Mouse (Mus musculus): ENCODE measurements around the gene Olfr1451. TPM values are rescaled to one million over a fixed set of nuclear protein-coding genes. Genes with fewer than 3 reads are reported as not detected.
"Not testable (repeated sequence)": the region's sequence is repeated elsewhere in the genome, so short reads cannot be mapped to it uniquely, and the experiment has no call there.

Gene Olfr1451
- total RNA-seq (2014; rRNA removed) (not detected in 2 replicates), polyA plus RNA-seq (2015; fragmentation: Nextera tagmentation; extraction: Ambion mirVana) (not detected in 2 replicates)

DNA sequence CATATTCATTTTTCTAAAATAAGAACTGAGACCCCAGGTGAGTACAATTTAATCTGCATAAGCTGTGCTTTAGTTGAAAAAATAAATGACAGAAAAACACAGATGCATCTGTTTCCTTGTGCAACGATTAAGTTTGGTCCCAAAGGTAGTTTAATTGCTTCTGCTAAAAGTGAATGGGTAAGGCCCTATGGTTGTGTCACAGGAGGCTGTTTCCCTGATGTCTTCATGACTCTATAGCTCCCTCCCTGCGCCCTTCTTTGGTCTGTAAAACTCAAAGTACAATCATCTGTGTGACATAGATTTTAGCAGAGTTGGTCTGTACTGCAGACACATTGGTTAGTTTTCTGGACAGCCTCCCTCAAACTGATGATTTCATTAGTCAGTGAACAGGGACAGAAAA is at the start of gene Olfr1451:
Gene Olfr1451 (plus strand): TSS at position 301 of the 400 bp plus-strand sequence.
- Histone ChIP-seq H3K4me2 (ENCODE audit: low read depth, low read length) (no peak within 1 kb of the TSS), H3K36me3 (ENCODE audit: insufficient read depth, low read length) (no peaks in the 10 kb centered on the region), H3K27ac (no peak within 1 kb of the TSS), H3K27me3 (ENCODE audit: insufficient read depth, low read length) (no peaks in the 10 kb centered on the region), H3K4me3 (ENCODE audit: low read length) (no peak within 1 kb of the TSS), H3K9ac (replicated peaks; ENCODE audit: low read length) (no peak within 1 kb of the TSS), H3K9me3 (ENCODE audit: low read length) (no peaks in the 10 kb centered on the region), H3K4me1 (ENCODE audit: insufficient read depth, low read length) (no peaks in the 10 kb centered on the region)
- ATAC-seq: no peak
- TF ChIP-seq CTCF (IDR thresholded peaks at IDR 0.05; ENCODE audit: low read depth): no peak
- DNase-seq (ENCODE audit: low spot score): no peak
- 73% methylated on average over 2 of the region's 2 CpGs for WGBS

DNA sequence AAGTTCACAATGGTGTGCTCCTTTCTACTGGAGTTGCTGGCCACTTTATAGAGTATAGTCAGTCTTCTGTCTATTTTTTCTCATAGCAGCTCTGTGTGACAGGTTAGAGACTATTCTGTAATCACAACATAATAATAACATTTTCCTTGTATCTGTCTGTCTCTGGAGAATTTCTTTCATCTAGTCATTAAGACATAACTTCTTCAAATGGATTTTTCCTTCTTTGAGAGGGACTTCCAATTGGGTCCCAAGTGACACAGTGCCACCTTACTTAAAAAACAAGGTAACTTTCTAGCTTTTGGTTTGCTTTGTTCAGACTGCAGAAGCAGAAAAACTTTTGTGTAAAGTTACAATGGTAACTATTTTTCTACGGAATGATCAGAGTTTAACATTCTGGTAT is 44.9 kb upstream of the Olfr1451 start, which contains the start of gene Olfr1450:
Gene Olfr1450 (plus strand): TSS at position 301 of the 400 bp plus-strand sequence.
- Histone ChIP-seq H3K27me3 (ENCODE audit: insufficient read depth, low read length) (no peaks in the 10 kb centered on the region), H3K36me3 (ENCODE audit: insufficient read depth, low read length) (no peaks in the 10 kb centered on the region), H3K9ac (replicated peaks; ENCODE audit: low read length) (no peak within 1 kb of the TSS), H3K4me2 (ENCODE audit: low read depth, low read length) (no peak within 1 kb of the TSS), H3K27ac (no peak within 1 kb of the TSS), H3K9me3 (ENCODE audit: low read length) (no peaks in the 10 kb centered on the region), H3K4me1 (ENCODE audit: insufficient read depth, low read length) (no peaks in the 10 kb centered on the region), H3K4me3 (ENCODE audit: low read length) (no peak within 1 kb of the TSS)
- DNase-seq (ENCODE audit: low spot score): no peak
- no peak for ATAC-seq
- no peak for TF ChIP-seq CTCF (IDR thresholded peaks at IDR 0.05; ENCODE audit: low read depth)
- 93% methylated on average over 1 of the region's 1 CpGs for WGBS

DNA sequence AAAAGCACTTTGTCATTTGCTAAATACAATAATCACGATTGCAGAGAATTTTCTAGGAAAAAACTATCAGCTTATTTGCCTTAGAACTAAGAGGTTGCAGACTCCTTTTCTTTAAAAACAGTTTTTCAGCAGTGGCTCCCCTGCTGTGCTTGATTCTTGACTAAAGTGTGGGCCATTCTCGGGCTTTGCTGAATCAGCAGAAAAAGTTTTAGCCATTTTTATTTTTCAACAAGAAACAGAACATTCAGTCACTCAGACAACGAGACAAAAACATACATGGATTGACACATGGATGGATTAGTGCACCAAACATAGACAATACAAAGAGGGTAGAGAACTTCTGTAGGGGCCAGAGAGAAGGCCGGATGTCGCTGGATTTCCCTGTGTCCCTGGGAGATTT is 24.7 kb upstream of the Olfr1451 start:
- H3K27me3 ChIP-seq (ENCODE audit: insufficient read depth, low read length); H3K4me3 ChIP-seq (ENCODE audit: low read length); H3K9ac ChIP-seq (replicated peaks; ENCODE audit: low read length); H3K9me3 ChIP-seq (ENCODE audit: low read length); DNase-seq (ENCODE audit: low spot score); H3K4me1 ChIP-seq (ENCODE audit: insufficient read depth, low read length); H3K4me2 ChIP-seq (ENCODE audit: low read depth, low read length); H3K36me3 ChIP-seq (ENCODE audit: insufficient read depth, low read length); H3K27ac ChIP-seq; ATAC-seq: not testable (repeated sequence)
- WGBS: 80% methylated on average over 5 of the region's 5 CpGs

DNA sequence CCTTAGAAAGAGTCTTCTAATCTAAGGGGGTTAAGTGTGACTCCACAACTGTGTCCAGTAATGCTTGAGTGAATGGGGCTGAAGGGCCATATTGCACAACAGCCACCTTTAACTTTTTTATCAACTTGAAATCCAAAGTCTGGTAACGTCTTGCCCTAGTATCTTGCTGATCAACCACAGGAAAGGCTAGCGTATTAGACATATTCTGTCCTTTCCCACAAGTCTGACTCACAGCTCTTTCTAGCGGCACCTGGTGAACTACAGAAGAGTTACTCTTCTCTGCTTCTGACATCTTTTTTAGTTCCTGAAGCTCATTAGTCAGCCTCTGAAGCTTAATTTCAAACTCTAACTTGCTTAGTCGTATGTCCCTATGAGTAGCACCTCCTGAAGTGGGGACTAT is 2.5 kb upstream of the Olfr1451 start:
- H3K36me3 ChIP-seq (ENCODE audit: insufficient read depth, low read length); H3K4me2 ChIP-seq (ENCODE audit: low read depth, low read length); ATAC-seq; H3K9me3 ChIP-seq (ENCODE audit: low read length); DNase-seq (ENCODE audit: low spot score); H3K9ac ChIP-seq (replicated peaks; ENCODE audit: low read length); H3K27me3 ChIP-seq (ENCODE audit: insufficient read depth, low read length); H3K4me1 ChIP-seq (ENCODE audit: insufficient read depth, low read length); H3K4me3 ChIP-seq (ENCODE audit: low read length); H3K27ac ChIP-seq: not testable (repeated sequence)
- 92% methylated on average over 4 of the region's 4 CpGs for WGBS

DNA sequence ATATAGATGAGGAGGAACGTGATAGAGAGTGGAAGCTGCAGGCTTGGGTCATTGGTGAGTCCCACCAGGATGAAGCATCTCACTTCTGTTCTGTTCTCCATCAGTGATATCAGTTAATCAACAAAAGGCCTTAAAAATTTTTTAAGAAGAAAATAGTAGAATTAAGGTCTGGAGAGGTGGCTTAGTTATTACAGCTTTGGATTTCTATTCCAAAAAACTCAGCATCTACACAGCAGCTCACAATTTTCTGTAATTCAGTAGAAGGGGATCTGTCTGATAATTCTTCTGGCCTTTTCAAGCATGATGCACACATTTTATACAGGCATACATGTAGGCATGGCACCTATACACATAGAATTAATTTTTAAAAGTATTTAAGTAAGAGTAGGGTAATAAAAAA is 33.4 kb downstream of the Olfr1451 start, which contains the start of gene Olfr1453:
Gene Olfr1453 (minus strand): TSS at position 101 of the 400 bp plus-strand sequence.
- WGBS: 47% methylated on average over 1 of the region's 1 CpGs
- H3K27me3 ChIP-seq (ENCODE audit: insufficient read depth, low read length): no peaks in the 10 kb centered on the region
- DNase-seq (ENCODE audit: low spot score) (no peak), ATAC-seq (no peak)
- no peaks in the 10 kb centered on the region for H3K4me1 ChIP-seq (ENCODE audit: insufficient read depth, low read length)
- no peak within 1 kb of the TSS for H3K4me3 ChIP-seq (ENCODE audit: low read length)
- peaks cover 3% of the 10 kb centered on the region; the same call in 1 of the 2 replicates for H3K9me3 ChIP-seq (ENCODE audit: low read length)
- no peak within 1 kb of the TSS for H3K4me2 ChIP-seq (ENCODE audit: low read depth, low read length)
- TF ChIP-seq CTCF (IDR thresholded peaks at IDR 0.05; ENCODE audit: low read depth): no peak
- H3K9ac ChIP-seq (replicated peaks; ENCODE audit: low read length): no peak within 1 kb of the TSS
- no peaks in the 10 kb centered on the region for H3K36me3 ChIP-seq (ENCODE audit: insufficient read depth, low read length)
- no peak within 1 kb of the TSS for H3K27ac ChIP-seq

Other genes starting within 250 kb of the Olfr1451 start
- gene Cntf, start 229.4 kb upstream of the Olfr1451 start, total RNA-seq (2014; rRNA removed): 0.42 and 1.3 TPM in 2 replicates
- 0.83 and 1.5 TPM in 2 replicates for gene Cntf, start 229.4 kb upstream of the Olfr1451 start, polyA plus RNA-seq (2015; fragmentation: Nextera tagmentation; extraction: Ambion mirVana)
- gene Zfp91, start 198.9 kb upstream of the Olfr1451 start, total RNA-seq (2014; rRNA removed): 42.5 and 49.1 TPM in 2 replicates
- 13.4 and 14.1 TPM in 2 replicates for gene Zfp91, start 198.9 kb upstream of the Olfr1451 start, polyA plus RNA-seq (2015; fragmentation: Nextera tagmentation; extraction: Ambion mirVana)
- 0.83 and 1.8 TPM in 2 replicates for gene Lpxn, start 198.8 kb upstream of the Olfr1451 start, total RNA-seq (2014; rRNA removed)
- 1.1 and 1.2 TPM in 2 replicates for gene Lpxn, start 198.8 kb upstream of the Olfr1451 start, polyA plus RNA-seq (2015; fragmentation: Nextera tagmentation; extraction: Ambion mirVana)
- gene Gm5244, start 148.3 kb upstream of the Olfr1451 start, total RNA-seq (2014; rRNA removed): not detected in 2 replicates
- not detected in 2 replicates for gene Gm5244, start 148.3 kb upstream of the Olfr1451 start, polyA plus RNA-seq (2015; fragmentation: Nextera tagmentation; extraction: Ambion mirVana)
- not detected in 2 replicates for gene Olfr1444, start 137.7 kb upstream of the Olfr1451 start, total RNA-seq (2014; rRNA removed)
- gene Olfr1444, start 137.7 kb upstream of the Olfr1451 start, polyA plus RNA-seq (2015; fragmentation: Nextera tagmentation; extraction: Ambion mirVana): not detected in 2 replicates
- gene Olfr1445, start 111.2 kb upstream of the Olfr1451 start, total RNA-seq (2014; rRNA removed): not detected in 2 replicates
- not detected in 2 replicates for gene Olfr1445, start 111.2 kb upstream of the Olfr1451 start, polyA plus RNA-seq (2015; fragmentation: Nextera tagmentation; extraction: Ambion mirVana)
- gene Olfr1446, start 101.5 kb upstream of the Olfr1451 start, total RNA-seq (2014; rRNA removed): not detected in 2 replicates
- gene Olfr1446, start 101.5 kb upstream of the Olfr1451 start, polyA plus RNA-seq (2015; fragmentation: Nextera tagmentation; extraction: Ambion mirVana): not detected in 2 replicates
- not detected in 2 replicates for gene Olfr1447, start 91.3 kb upstream of the Olfr1451 start, total RNA-seq (2014; rRNA removed)
- not detected in 2 replicates for gene Olfr1447, start 91.3 kb upstream of the Olfr1451 start, polyA plus RNA-seq (2015; fragmentation: Nextera tagmentation; extraction: Ambion mirVana)
- gene Olfr1448, start 70.6 kb upstream of the Olfr1451 start, total RNA-seq (2014; rRNA removed): not detected in 2 replicates
- gene Olfr1448, start 70.6 kb upstream of the Olfr1451 start, polyA plus RNA-seq (2015; fragmentation: Nextera tagmentation; extraction: Ambion mirVana): not detected in 2 replicates
- gene Olfr1449, start 64.2 kb upstream of the Olfr1451 start, total RNA-seq (2014; rRNA removed): not detected in 2 replicates
- gene Olfr1449, start 64.2 kb upstream of the Olfr1451 start, polyA plus RNA-seq (2015; fragmentation: Nextera tagmentation; extraction: Ambion mirVana): not detected in 2 replicates
- not detected in 2 replicates for gene Olfr1450, start 44.8 kb upstream of the Olfr1451 start, total RNA-seq (2014; rRNA removed)
- gene Olfr1450, start 44.8 kb upstream of the Olfr1451 start, polyA plus RNA-seq (2015; fragmentation: Nextera tagmentation; extraction: Ambion mirVana): not detected in 2 replicates
- gene Olfr1453, start 33.3 kb downstream of the Olfr1451 start, total RNA-seq (2014; rRNA removed): not detected in 2 replicates
- not detected in 2 replicates for gene Olfr1453, start 33.3 kb downstream of the Olfr1451 start, polyA plus RNA-seq (2015; fragmentation: Nextera tagmentation; extraction: Ambion mirVana)
- gene Olfr1454, start 65.6 kb downstream of the Olfr1451 start, total RNA-seq (2014; rRNA removed): not detected in 2 replicates
- gene Olfr1454, start 65.6 kb downstream of the Olfr1451 start, polyA plus RNA-seq (2015; fragmentation: Nextera tagmentation; extraction: Ambion mirVana): not detected in 2 replicates
- not detected in 2 replicates for gene Olfr1457, start 102.9 kb downstream of the Olfr1451 start, total RNA-seq (2014; rRNA removed)
- not detected in 2 replicates for gene Olfr1457, start 102.9 kb downstream of the Olfr1451 start, polyA plus RNA-seq (2015; fragmentation: Nextera tagmentation; extraction: Ambion mirVana)
- gene Olfr1458, start 111.8 kb downstream of the Olfr1451 start, total RNA-seq (2014; rRNA removed): not detected in 2 replicates
- not detected in 2 replicates for gene Olfr1458, start 111.8 kb downstream of the Olfr1451 start, polyA plus RNA-seq (2015; fragmentation: Nextera tagmentation; extraction: Ambion mirVana)
- not detected in 2 replicates for gene Olfr1459, start 154.5 kb downstream of the Olfr1451 start, total RNA-seq (2014; rRNA removed)
- not detected in 2 replicates for gene Olfr1459, start 154.5 kb downstream of the Olfr1451 start, polyA plus RNA-seq (2015; fragmentation: Nextera tagmentation; extraction: Ambion mirVana)
- gene Olfr1461, start 168.0 kb downstream of the Olfr1451 start, total RNA-seq (2014; rRNA removed): not detected in 2 replicates
- not detected in 2 replicates for gene Olfr1461, start 168.0 kb downstream of the Olfr1451 start, polyA plus RNA-seq (2015; fragmentation: Nextera tagmentation; extraction: Ambion mirVana)
- gene Olfr1462, start 190.7 kb downstream of the Olfr1451 start, total RNA-seq (2014; rRNA removed): not detected in 2 replicates
- gene Olfr1462, start 190.7 kb downstream of the Olfr1451 start, polyA plus RNA-seq (2015; fragmentation: Nextera tagmentation; extraction: Ambion mirVana): not detected in 2 replicates
- gene Olfr1463, start 236.3 kb downstream of the Olfr1451 start, total RNA-seq (2014; rRNA removed): not detected in 2 replicates
- not detected in 2 replicates for gene Olfr1463, start 236.3 kb downstream of the Olfr1451 start, polyA plus RNA-seq (2015; fragmentation: Nextera tagmentation; extraction: Ambion mirVana)

Measured in hindbrain, postnatal 0 days (tissue).